Mouse (Mus musculus) CD4-positive, CD25-positive, alpha-beta regulatory T cell (primary cell): ENCODE data around the gene Gm5157. TPM values are rescaled to one million over a fixed set of nuclear protein-coding genes. Genes with fewer than 3 reads are reported as not detected.

ENCODE experiments used
- polyA plus RNA-seq: library from polyadenylated mRNA; unstranded; fragments of 100-300 nt; shearing (Covaris generic); gene quantifications from one replicate; pipeline ENCODE4 v1.2.1, GENCODE M21; 2017

Gene Gm5157
- not detected for polyA plus RNA-seq

GRCm38 (mm10) chr7:21190323-21190722 lies at the start of gene Gm5157:
Gene Gm5157 (minus strand): TSS chr7:21190423.

GRCm38 (mm10) chr7:21161885-21162284 lies 28.3 kb downstream of the Gm5157 start, which contains the start of gene Vmn1r123:
Gene Vmn1r123 (plus strand): TSS chr7:21162185.

Other genes starting within 250 kb of the Gm5157 start
- not detected for gene Vmn1r119, start 178.0 kb downstream of the Gm5157 start, polyA plus RNA-seq
- gene Vmn1r120, start 136.6 kb downstream of the Gm5157 start, polyA plus RNA-seq = not detected
- not detected for gene Vmn1r121, start 91.9 kb downstream of the Gm5157 start, polyA plus RNA-seq
- not detected for gene Vmn1r122, start 56.3 kb downstream of the Gm5157 start, polyA plus RNA-seq
- gene Vmn1r123, start 28.2 kb downstream of the Gm5157 start, polyA plus RNA-seq = not detected
- gene Vmn1r124, start 70.2 kb upstream of the Gm5157 start, polyA plus RNA-seq = not detected
- gene Vmn1r125, start 81.8 kb upstream of the Gm5157 start, polyA plus RNA-seq = not detected
- gene Vmn1r126, start 111.0 kb upstream of the Gm5157 start, polyA plus RNA-seq = not detected
- not detected for gene Vmn1r127, start 129.4 kb upstream of the Gm5157 start, polyA plus RNA-seq
- not detected for gene Vmn1r128, start 158.9 kb upstream of the Gm5157 start, polyA plus RNA-seq
- not detected for gene Vmn1r129, start 170.9 kb upstream of the Gm5157 start, polyA plus RNA-seq
- gene Gm6882, start 242.3 kb upstream of the Gm5157 start, polyA plus RNA-seq = not detected